Mouse (Mus musculus) ES-E14 (cell line): Measurements from ENCODE around the gene Tbcb. TPM values are rescaled to one million over a fixed set of nuclear protein-coding genes. Genes with fewer than 3 reads are reported as not detected.

Experiments
- DNase-seq: peaks from one replicate; pipeline ENCODE4 v3.0.0-alpha.2; 2013; ENCODE audit warnings: low read depth, low spot score
- H3K27ac ChIP-seq: 2 replicates; pipeline ENCODE4 v1.5.1; 2012; ENCODE audit warnings: low read depth, mild to moderate bottlenecking, low read length, moderate library complexity, mixed read lengths; ENCODE audit not compliant: poor library complexity, insufficient read depth, severe bottlenecking
- H3K36me3 ChIP-seq: 2 replicates; pipeline ENCODE4 v1.6.1; 2012; ENCODE audit warnings: mild to moderate bottlenecking, low read length, moderate library complexity, mixed read lengths; ENCODE audit not compliant: control insufficient read depth, poor library complexity, insufficient read depth, severe bottlenecking
- H3K4me1 ChIP-seq, 2 experiments: fragments of 150-350 bp in 1 of 2; sonication (generic) in 1 of 2; 2 replicates each; pipeline ENCODE4 v1.6.1; 2012; ENCODE audit warnings: low read length in 2 of 2, mild to moderate bottlenecking in 1 of 2, mixed read lengths in 1 of 2; ENCODE audit not compliant: control insufficient read depth in 2 of 2, insufficient read depth in 2 of 2, poor library complexity in 1 of 2
- H3K4me3 ChIP-seq, 2 experiments: fragments of 150-350 bp in 1 of 2; sonication (generic) in 1 of 2; 2 replicates each; pipeline ENCODE4 v1.5.1; 2012; ENCODE audit warnings: low read length in 2 of 2, low read depth in 1 of 2, mild to moderate bottlenecking in 1 of 2, mixed read lengths in 1 of 2; ENCODE audit not compliant: insufficient read depth in 1 of 2, poor library complexity in 1 of 2, severe bottlenecking in 1 of 2
- H3K9ac ChIP-seq: 2 replicates; pipeline ENCODE4 v1.6.1; 2012; ENCODE audit warnings: low read depth, mild to moderate bottlenecking, low read length, mixed read lengths; ENCODE audit not compliant: poor library complexity, insufficient read depth, severe bottlenecking
- H3K9me3 ChIP-seq: fragments of 150-350 bp; sonication (generic); 2 replicates; pipeline ENCODE4 v1.6.1; 2012; ENCODE audit warnings: low read depth, mild to moderate bottlenecking, low read length; ENCODE audit not compliant: control insufficient read depth, insufficient read depth
- CHD2 ChIP-seq: IDR thresholded peaks from 2 replicates; pipeline ENCODE4 v1.6.1; 2014; ENCODE audit warnings: mild to moderate bottlenecking, low read depth, low read length, inconsistent platforms
- HCFC1 ChIP-seq: IDR thresholded peaks from 2 replicates; pipeline ENCODE4 v1.6.1; 2012; ENCODE audit warnings: low read length, inconsistent platforms, borderline replicate concordance; ENCODE audit not compliant: insufficient read depth
- MAFK ChIP-seq: IDR thresholded peaks from 2 replicates; pipeline ENCODE4 v1.6.1; 2014; ENCODE audit warnings: mild to moderate bottlenecking, low read depth, low read length, inconsistent platforms; ENCODE audit not compliant: insufficient read depth
- ZC3H11A ChIP-seq: IDR thresholded peaks from 2 replicates; pipeline ENCODE4 v1.6.1; 2012; ENCODE audit warnings: low read depth, mild to moderate bottlenecking, inconsistent platforms, low read length, borderline replicate concordance
- ZNF384 ChIP-seq: IDR thresholded peaks from 2 replicates; pipeline ENCODE4 v1.6.1; 2012; ENCODE audit warnings: low read depth, low read length, inconsistent platforms
- in situ Hi-C, 2 experiments: fragments of 600-800 bp; cut with MboI; formaldehyde crosslinking; loops; one replicate each; pipeline ENCODE4 v1.15.1; 2025; ENCODE audit warnings: low sequenced_read_pairs in 2 of 2, inconsistent platforms in 1 of 2; ENCODE audit not compliant: unreplicated experiment in 2 of 2
- total RNA-seq: library from RNA; depleted of rRNA; stranded (reverse); fragments of 300-350 nt; gene quantifications from 2 replicates; pipeline ENCODE4 v1.2.3, GENCODE M21; 2012; rRNA removed

The Tbcb gene
- total RNA-seq, result 158 and 173 TPM in 2 replicates

DNA sequence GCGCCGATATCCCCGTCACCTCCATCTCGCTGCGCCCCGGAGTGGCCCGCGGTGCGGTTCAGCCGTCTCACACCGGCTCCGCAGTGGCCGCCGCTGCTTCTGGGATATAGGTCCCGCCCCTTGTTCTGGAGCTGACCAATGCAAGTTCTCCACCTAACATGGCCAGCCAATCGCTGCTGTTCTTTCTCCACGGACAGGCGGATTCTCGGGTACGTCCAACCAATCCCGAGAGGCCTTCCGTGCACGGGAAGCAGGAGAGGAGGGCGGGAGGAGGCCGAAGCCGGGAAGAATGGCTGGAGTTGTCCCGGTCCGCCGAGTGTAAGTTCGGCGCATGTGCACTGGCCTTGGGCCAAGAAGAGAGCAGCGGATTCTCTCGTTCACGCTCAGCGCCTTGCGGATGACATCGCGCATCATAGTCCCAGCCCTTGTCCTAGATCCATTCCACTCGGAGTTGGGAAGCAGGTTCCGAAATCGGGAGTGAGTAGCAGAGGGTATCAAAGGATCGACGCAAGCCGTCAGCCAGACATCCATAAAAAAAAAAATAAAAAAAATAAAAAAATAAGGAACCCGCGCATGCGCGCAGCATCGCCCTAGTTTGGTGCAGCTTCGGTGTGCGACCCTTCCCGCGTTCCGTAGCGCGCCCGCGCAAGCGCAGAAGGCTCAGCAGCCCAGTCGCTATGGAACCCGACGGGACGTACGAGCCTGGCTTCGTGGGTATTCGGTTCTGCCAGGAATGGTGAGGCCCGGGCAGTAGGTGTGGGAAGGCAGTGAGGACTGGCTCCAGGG is at the start of gene Tbcb, which contains the start of gene Polr2i:
Gene Tbcb, minus strand, starts transcription at position 604 of the 786 bp plus-strand sequence.
Gene Polr2i, plus strand, starts transcription at position 280 of the 786 bp plus-strand sequence.
- Histone ChIP-seq H3K4me1 (peaks cover 0 to 8% of the 10 kb centered on the region in 2 experiments; a peak in 1 of 4 replicates), H3K36me3 (peaks cover 15% of the 10 kb centered on the region; the same call in 1 of the 2 replicates), H3K27ac (peak within 1 kb of the TSS; percentile 95), H3K9me3 (no peaks in the 10 kb centered on the region), H3K4me3 (peak within 1 kb of the TSS; percentile 81 to 89), H3K9ac (peak within 1 kb of the TSS; percentile 92)
- TF ChIP-seq ZC3H11A (no peak), ZNF384 (peak; percentile 98), CHD2 (peak; percentile 88), MAFK (0 out of 2 replicates have a peak, but pooled peaks have one; percentile 16), HCFC1 (peak; percentile 76)
- DNase-seq, result peak; percentile 97
- in situ Hi-C loops, result no loop called here

DNA sequence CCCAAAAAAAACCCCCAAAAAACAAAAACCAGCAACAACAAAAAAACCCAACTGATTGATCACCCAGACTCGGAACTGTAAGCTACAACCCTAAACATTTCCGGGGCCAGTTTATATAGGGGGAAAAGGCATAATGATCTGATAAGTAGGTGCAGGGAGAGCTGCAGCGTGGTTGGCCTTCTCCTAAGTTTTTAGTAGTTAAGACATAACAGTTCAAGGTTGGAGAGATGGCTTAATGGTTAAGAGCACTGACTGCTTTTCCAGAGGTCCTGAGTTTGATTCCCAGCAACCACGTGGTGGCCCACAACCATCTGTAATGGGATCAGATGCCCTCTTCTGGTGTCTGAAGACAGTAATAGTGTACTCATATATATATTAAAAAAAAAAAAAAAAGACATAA is 49.5 kb upstream of the Tbcb start:
- no peak overlapping the region; the same call in 1 of the 2 replicates for H3K27ac ChIP-seq
- peak overlapping the region in 1 of 2 experiments; percentile 82; a peak in 1 of 4 replicates for H3K4me3 ChIP-seq
- H3K9ac ChIP-seq, result no peak overlapping the region
- no peak for TF ChIP-seq MAFK
- no peak for TF ChIP-seq HCFC1
- no peak for TF ChIP-seq CHD2
- no peak for TF ChIP-seq ZC3H11A
- no peak for TF ChIP-seq ZNF384
- H3K9me3 ChIP-seq, result no peaks in the 10 kb centered on the region
- no peak for DNase-seq
- peaks cover 4% of the 10 kb centered on the region for H3K36me3 ChIP-seq
- H3K4me1 ChIP-seq, result peaks cover 2 to 6% of the 10 kb centered on the region in 2 experiments; a peak in 2 of 4 replicates
- in situ Hi-C loops, result no loop called here

DNA sequence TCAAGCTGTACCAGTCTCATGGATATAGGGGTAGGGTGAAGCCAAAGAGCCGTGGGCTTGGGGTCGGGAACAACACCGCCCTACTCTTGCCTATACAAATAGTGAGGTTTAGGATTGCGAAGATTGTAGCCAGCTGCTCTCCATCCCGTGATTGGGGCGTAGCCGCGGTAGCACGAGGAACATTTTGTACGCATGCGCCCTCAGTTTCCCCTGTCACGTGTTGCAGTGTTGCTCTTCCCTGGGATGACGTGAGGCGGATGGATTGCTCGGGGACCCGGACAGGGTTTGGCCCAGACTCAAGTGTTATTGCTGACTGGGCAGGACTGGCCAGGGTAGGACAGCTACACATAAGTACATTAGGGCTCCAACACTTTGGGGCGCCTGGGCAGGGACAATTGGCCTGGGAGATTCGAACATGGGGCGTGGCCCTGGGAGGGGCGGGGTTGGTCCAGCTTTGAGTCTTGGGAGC is 48.6 kb upstream of the Tbcb start:
- Histone ChIP-seq H3K9me3 (no peaks in the 10 kb centered on the region), H3K27ac (peak overlapping the region; percentile 97), H3K36me3 (peaks cover 4% of the 10 kb centered on the region), H3K4me1 (peaks cover 2 to 6% of the 10 kb centered on the region in 2 experiments; a peak in 2 of 4 replicates), H3K9ac (peak overlapping the region; percentile 76), H3K4me3 (peak overlapping the region; percentile 78 to 82)
- TF ChIP-seq CHD2, result no peak
- peak; percentile 97 for TF ChIP-seq MAFK
- no peak for TF ChIP-seq ZC3H11A
- TF ChIP-seq HCFC1, result peak; percentile 11; the same call in 1 of the 2 replicates
- no peak for TF ChIP-seq ZNF384
- peak; percentile 91 for DNase-seq
- in situ Hi-C loops, result no loop called here

DNA sequence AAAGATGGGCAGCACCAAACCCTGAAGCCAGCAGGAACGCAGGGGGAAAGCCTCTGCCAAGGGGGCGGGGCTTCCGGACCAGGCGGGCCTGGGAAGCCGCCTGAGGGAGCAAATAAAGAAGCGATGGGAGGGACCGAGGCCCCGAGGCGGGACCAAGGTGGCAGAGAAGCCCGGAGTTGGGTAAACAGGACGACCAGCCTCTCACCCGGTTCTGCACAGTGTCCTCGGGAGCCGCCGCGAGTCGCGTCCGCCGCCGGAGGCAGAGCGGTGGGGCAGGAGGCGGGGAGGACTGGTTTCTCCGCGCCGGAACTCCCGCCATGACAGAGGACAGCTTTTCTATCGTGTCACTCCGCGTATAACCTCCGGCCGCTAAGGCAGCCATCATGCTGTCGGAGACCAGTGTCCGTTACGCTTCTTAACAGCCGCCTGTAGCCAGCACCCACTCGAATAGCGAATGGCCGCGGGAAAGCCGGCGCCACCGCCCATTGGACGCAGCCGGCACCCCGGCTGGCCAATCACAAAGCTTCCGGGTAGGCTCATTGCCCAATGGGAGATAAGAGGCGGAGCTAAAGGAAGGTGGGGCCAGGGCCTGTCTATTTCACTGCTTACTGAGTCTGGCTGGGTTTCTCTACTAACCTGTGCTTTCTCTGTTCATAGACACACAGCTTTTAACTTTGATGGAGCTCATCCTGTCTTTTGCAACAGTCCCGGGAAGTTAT is 48.0 kb upstream of the Tbcb start, which contains the start of the genes Thap8 and Wdr62:
Gene Thap8, plus strand, starts transcription at position 144 of the 719 bp plus-strand sequence.
Gene Wdr62, minus strand, starts transcription at position 469 of the 719 bp plus-strand sequence.
- H3K36me3 ChIP-seq, result peaks cover 4% of the 10 kb centered on the region
- H3K27ac ChIP-seq, result peak within 1 kb of the TSS; percentile 97
- in situ Hi-C loops, result no loop called here
- H3K9ac ChIP-seq, result peak within 1 kb of the TSS; percentile 87
- peak; percentile 85 for TF ChIP-seq CHD2
- TF ChIP-seq ZC3H11A, result no peak
- no peaks in the 10 kb centered on the region for H3K9me3 ChIP-seq
- peaks cover 2 to 6% of the 10 kb centered on the region in 2 experiments; a peak in 2 of 4 replicates for H3K4me1 ChIP-seq
- DNase-seq, result peak; percentile 96
- peak within 1 kb of the TSS; percentile 82 to 86 for H3K4me3 ChIP-seq
